Mouse (Mus musculus): ENCODE measurements around the gene Gm10197.

The Gm10197 gene

GRCm38 (mm10) chr19:53392781-53393343, 21.3 kb upstream of the Gm10197 start:
- DNase-seq: no peak

DNA sequence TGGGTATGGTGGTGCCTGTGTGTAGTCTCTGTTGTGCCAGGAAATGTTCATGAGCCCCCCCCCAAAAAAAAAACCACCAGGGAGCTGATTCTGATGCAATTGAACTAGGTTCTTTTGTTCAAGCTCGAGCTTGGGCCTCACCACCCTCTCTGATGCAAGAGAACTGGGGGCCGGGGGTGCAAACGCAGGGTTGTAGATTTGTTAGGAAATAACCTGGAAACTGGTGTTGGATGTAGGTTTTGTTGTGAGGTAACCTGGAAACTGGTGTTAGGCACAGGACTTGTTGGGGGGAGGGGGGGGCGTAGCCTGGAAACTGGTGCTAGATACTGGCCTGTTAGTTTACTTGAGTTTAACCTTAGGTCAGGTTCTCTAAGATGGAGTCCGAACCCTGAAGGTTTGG, 20.2 kb upstream of the Gm10197 start:
- no peak for DNase-seq

DNA sequence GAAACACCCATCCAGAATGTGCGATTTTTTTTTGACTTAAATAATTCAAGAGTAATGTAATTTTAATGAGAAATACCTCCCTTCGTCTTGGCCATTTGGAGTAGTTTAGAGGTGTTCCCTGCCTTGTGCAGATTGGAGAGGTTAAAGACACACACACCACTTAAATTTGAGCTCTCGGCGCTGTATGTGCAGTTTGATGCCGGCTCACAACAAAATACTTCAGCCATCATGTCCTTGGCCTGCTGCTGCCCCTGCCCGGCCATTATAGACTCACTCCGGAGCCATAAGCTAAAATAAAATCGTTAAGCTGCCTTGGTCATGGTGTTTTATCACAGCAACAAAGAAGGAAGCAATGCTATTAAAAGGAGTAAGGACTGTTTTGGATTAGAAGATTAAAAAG, 19.8 kb upstream of the Gm10197 start:
- no peak for DNase-seq

DNA sequence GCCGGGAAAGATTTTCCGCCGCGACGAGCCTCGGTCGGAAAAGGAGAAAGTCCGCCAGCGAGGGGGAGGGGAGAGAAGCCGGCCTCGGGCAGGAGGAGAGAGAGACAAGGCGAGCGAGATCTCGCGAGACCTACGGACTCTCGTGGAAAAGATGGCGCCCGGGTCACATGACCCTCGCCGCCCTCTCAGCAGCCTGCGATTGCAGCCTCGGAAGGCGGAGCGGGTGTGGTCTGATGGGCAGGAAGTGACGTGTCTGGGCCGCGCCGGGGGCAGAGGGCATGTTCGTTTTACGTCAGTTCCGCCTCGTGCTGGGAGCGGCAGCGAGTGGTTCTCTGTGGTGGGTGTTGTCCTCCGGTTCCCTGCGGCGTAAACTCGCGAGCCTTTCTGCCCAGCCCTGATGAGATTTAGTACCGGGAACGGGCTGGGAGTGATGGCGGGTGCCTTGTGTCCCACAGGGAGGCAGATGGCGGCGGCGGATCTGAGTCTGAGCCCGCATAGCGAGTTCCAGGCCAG, 19.0 kb upstream of the Gm10197 start, which contains the start of gene Smndc1:
TSS of gene Smndc1 (minus strand) at position 84 of the 513 bp plus-strand sequence.
- peak; percentile 98 for DNase-seq

- no peak for DNase-seq
Observed at GRCm38 (mm10) chr19:53389851-53390431, 18.4 kb upstream of the Gm10197 start.

- no peak for DNase-seq
Observed at GRCm38 (mm10) chr19:53389417-53389816, 17.9 kb upstream of the Gm10197 start.

DNA sequence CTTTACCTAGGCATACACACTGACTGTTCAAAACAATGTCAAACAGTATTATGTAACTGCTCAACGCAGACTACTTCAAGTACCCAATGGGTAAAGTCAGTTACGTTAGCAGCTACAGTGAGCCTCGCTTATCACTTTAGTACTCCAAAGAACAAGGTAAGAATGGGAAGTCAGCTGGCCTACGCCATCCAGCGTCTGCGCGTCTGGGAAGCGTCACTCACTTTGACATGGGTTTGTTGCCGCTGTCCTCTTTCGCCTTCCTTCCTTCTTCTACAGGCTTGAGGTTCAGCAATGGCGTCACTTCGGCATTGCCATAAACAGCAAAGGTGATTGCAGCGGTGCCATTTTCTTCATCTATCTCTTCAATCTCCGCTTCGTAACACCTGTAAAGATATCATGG, 11.8 kb upstream of the Gm10197 start:
- no peak for DNase-seq

DNA sequence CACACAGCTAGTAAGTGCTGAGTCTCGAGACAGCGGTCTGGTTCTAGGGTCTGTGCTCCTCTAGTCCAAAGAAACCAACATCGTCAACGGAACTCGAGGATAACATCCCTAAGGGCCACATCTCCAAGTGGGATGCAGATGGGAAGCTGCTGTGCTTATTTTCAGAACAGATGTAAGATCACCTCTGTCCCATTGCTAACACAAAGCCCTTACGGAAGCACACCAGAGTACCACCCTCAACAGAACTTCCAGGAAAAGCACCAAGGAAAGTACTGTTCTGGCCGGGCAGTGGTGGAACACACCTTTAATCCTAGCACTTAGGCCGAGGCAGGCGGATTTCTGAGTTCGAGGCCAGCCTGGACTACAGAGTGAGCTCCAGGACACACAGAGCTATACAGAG, 6.9 kb upstream of the Gm10197 start:
- DNase-seq: no peak

GRCm38 (mm10) chr19:53377652-53378051, 6.1 kb upstream of the Gm10197 start:
- DNase-seq: no peak

GRCm38 (mm10) chr19:53375816-53376215, 4.2 kb upstream of the Gm10197 start:
- no peak for DNase-seq

DNA sequence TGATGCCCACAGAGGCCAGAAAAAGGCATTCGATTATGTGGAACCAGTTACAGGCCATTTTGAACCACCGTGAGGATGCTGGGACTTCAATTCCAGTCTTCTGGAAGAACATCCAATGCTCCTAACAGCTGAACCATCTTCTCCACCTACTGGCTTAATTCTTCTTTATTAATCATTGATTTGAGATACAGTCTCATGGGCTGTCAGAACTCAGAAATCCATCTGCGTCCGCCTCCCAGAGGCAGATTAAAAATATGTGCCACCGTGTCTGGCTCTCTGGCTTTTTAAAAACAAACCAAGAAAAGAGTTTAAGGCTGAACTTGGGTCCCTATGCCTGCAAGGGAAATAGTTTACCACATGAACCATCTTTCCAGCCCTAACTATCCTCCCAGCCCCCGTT, 3.7 kb upstream of the Gm10197 start:
- no peak for DNase-seq

GRCm38 (mm10) chr19:53373570-53373969, 2.0 kb upstream of the Gm10197 start:
- DNase-seq: no peak

DNA sequence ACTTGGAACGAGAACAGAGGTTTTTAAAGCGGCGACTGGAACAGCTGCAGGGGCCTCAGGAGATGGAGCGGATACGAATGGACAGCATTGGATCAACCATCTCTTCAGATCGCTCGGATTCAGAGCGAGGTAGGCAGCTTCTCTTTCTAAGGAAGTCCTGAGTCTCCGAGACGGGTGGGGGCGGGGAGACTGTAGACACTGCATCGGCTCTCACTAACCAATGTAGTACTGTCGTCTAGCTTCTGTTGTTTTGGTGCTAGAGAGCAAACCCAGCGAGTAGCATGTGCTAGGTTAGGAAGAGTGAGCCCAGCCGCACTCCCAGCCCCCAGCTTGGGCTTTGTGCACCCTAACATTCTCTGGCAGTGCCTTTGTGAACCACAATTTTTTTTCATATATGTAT, 1.3 kb downstream of the Gm10197 start:
- DNase-seq: no peak

DNA sequence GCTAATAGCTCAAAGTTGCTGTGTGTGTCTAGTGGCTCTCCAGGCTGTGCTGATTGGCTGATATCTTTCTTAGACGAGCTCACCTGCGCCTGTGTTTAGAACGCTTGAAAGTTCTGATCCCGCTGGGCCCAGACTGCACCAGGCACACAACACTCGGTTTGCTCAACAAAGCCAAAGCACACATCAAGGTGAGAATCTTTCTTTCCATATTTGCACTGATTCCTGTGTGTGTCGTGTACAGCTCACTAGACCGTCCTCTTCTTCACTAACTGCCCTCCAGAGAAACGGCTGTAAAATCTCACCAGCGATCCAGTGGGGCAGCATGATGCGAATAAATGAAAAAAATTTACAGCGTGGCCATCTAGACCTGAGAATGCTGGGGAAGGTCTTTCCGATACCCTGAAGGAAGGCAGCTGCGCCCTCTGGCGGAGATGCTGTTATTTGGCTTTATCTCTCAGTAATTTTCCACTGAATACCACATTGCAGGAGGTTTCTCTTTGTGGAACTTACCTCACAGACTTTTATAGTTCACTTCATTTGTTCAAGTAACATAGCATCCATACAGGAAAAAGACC, 2.0 kb downstream of the Gm10197 start:
- peak; percentile 92 for DNase-seq

DNA sequence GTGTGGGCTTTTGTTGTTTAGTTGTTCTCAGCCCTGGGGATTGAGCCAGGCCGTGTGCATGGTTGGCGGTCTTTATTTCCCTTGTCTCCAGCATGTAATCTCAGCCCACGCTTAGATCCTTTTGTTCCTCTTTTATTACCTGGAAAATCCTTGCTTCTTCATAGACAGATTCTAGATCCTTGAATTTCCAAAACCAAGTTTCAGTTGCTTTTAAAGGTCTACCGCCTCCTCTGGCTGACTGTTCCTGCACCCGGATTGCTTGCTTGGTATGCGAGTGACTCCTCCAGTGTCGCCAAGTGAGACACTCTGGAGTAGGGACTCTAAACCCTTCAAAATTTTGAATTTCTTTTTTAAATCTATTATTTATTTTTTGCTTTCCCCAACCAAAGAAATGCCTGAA, 4.7 kb downstream of the Gm10197 start:
- DNase-seq: no peak

DNA sequence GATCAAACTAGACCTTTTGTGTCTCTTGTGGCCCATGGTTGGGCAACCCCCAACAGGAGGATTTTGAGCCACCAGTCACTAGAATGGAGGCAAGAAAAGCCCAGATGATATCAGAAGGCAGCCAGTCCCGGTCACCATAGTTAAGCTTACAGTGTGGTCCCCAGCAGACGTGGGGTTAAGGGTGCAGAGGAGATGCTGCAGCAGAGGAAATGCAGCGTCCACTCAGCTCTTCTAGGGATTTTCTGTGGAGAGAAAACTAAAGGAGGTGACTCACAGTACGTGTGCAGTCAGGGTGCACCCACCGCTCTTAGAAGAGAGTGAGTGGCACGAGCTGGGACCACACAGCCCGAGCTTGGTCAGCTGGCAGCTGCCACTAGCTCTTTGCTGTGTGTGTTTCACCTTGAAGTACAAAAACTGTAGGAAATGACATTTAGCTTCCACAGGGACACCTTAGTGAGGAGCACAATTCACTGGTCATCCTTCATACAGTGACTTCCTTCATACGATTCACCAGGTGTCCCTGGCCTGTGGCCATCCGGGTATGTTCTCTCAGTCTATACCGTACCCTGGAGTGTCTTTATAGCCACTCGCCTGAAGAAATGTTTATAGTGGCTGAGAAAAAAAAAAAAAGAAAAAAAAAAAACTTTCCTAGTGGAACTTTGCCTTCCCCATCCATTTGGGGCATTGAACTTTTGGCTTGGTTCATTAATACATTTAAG, 5.3 kb downstream of the Gm10197 start:
- no peak for DNase-seq

DNA sequence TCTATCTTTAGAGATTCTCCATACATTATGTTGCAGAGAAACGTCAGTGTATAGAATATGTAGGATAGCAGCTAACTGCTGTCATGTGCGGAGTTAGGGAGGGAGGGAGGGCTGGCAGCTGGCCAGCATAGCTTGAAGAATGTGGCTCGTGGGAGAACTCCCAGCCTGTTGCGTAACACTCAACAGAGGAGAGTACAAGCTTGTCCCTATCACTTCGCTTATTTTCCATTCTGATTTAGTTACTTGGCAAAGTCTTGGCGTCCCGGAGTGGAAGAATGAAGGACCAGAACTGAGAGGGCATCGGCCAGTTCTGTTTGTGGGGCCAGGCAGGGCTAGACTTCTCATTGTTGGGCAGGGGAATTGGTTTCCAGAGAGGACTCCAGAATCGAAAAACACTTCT, 6.6 kb downstream of the Gm10197 start:
- DNase-seq: no peak

DNA sequence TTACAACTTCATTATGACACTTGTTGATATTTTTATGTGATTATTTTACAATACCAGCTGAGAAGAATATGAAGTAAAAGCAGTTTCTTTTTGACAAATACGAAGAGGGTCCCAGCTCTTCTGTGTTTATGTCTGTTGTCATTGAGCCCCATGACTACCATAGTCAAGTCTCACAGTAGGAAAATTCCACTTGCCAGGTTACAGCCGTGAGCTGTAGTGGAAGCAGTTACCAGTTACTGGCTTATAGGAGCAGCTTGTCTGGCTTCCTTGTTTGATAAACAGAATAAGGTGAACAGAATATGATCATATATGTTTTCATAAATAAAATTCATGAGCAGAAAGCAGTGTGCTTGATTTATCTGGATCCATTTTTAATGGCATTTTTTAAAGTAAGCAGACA, 7.0 kb downstream of the Gm10197 start:
- DNase-seq: no peak

- DNase-seq: peak; percentile 79
Observed at GRCm38 (mm10) chr19:53362967-53363366, 8.6 kb downstream of the Gm10197 start.

DNA sequence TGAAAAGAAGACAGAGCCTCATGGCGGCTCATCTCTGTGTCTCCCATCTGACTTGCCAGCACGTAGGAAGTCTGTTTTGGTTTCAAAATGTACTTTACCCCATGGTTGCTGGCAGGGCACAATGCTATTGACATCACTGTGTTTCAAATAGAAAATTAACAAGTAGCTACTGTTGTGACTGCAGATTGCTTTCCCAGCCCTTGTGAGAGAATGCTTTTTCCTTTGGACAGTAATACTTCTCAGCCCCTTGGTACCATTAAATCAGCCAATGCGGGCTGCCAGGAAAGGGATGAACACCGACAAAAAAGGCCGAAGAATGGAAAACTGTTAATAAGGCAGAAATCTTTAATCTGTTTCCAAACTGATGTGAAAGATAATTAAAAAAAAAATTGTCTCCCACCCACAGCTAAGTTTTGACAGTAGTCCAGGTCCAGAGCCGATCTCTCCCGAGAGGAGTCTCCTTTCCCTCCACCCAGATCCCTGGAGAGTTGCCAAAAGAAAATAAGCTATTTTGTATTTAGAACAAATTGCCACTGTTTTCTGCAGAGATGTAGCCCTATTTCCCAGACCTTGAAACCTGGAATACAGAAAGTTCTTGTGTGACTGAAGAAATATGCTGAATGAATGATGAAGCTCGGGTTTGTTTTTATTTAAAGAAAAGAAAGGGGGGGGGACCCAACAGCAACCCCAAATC, 11.2 kb downstream of the Gm10197 start:
- DNase-seq: no peak

DNA sequence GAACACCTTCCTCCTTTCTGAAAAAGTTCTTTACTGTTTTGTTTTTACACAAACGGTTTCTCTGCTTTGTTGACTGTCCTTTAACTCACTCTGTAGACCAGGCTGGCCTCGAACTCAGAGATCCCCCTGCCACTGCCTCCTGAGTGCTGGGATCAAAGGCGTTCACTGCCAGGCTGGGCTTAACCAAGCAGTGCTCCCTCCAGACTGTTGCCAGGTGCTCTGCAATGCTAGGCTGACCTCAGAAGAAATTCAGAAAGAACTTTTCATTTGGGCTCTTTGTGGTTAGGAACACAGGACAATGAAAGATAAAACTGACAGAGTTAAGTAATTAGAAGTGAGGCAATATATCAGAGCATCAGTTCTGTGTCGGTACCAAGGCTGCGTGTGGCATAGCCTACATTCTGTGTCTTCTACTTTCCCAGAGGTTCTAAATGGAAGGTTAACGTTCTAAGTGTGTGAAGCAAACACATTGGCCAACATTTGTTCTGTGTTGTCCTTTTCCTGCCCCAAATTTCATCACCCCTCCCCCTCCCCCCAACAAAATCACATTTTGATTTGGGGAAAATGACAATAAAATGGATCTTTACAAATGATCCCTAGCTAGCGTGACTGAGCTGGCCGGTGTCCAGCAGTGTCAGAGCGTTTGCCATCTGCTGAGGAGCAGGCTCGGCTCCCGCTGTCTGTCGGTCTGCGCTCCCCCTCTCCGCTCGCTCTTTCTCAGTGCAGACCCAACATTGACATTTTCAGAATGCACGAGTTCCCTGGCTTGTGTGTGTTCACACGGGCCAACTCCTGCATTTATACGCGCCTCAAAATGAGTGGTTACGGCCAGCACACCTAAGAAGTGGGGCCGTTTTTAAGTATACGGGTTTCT, 12.2 kb downstream of the Gm10197 start:
- no peak for DNase-seq

DNA sequence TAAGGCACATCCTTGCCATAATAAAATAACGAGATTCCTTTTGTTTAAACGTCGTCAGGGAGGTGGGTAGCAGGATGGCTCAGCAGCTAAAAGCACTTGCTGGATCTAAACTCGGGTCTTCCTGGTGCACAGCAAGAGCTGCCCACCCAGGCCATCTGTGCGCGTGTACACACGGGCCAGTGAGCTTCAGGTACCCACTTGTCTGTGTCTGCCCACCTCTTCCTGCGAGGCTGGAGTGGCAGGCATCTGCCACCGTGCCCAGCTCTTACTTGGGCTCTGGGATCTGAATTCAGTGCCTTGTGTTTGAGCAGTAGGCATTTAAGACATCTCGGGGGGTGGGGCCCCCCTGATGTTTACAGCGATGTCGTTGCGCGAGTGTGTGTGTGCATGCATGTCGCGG, 16.5 kb downstream of the Gm10197 start:
- DNase-seq: no peak
